Mouse (Mus musculus) erythroid progenitor cell, adult 5-6 weeks (primary cell): ENCODE results near the gene Brwd1. TPM values are rescaled to one million over a fixed set of nuclear protein-coding genes. Genes with fewer than 3 reads are reported as not detected.
"Not testable (repeated sequence)": the region's sequence is repeated elsewhere in the genome, so short reads cannot be mapped to it uniquely, and the experiment has no call there.

Source experiments
- ATAC-seq: replicated peaks from 2 replicates; pipeline ENCODE4 v1.8.0; 2016; ENCODE audit warnings: moderate number of reproducible peaks, mild to moderate bottlenecking, moderate TSS enrichment, inconsistent platforms; ENCODE audit not compliant: poor library complexity, low FRiP score, severe bottlenecking
- total RNA-seq, 2 experiments: library from RNA; stranded (forward) in 1 of 2; stranded (reverse) in 1 of 2; fragments of 150-400 nt in 1 of 2; fragments of 186-747, 209-891 nt in 1 of 2; gene quantifications; 2 replicates each; pipeline versions ENCODE4 v1.2.3 to v1.2.4; 2015 to 2017; ENCODE audit warnings: low replicate concordance in 2 of 2

The Brwd1 gene
- total RNA-seq, 2 experiments from 2014 or later = 16.9 to 36.0 TPM

DNA sequence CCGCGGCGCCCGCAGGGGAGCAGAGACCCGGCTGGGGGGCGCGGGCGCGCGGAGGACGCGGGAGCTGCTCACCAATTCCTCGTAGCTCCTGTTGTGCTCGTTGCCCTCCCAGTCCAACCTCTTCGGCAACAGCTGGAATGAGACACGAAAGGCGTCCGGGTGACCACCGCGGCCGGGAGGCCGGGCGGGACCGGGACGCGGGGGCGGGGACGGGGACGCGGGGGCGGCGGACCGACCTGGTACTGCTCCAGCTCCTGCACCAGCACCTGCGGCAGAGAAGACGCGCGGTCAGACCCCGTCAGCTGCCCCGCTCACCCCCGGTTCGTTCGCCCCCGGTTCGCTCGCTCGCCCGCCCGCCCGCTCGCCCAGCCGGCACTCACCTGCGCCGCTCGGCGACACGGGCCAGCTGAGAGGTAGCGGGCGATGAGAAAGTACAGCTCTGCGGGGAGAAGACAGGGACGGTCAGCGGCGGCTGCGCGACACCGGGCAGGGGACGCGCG lies 534 bp downstream of the Brwd1 start:
- no peak for ATAC-seq

DNA sequence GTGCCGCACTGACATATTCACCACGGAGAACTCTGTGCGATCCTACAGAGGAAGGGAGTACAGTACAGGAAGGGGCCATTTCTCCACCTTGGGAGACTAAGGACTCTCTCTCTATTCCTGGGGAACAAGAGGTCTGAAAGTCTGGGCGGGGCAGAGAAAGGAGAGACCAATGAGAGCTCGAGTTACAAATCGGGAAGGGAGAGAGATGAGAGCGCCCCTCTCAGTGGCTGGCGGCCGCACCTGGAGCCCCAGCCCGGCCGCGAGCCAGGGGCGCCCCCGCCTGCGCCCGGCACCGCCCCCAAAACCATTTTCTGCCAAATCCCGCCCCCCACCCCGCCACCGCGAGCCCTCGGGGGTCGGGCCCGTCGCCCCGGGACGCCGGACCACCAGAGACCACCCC lies 995 bp downstream of the Brwd1 start:
- peak; percentile 91 for ATAC-seq

DNA sequence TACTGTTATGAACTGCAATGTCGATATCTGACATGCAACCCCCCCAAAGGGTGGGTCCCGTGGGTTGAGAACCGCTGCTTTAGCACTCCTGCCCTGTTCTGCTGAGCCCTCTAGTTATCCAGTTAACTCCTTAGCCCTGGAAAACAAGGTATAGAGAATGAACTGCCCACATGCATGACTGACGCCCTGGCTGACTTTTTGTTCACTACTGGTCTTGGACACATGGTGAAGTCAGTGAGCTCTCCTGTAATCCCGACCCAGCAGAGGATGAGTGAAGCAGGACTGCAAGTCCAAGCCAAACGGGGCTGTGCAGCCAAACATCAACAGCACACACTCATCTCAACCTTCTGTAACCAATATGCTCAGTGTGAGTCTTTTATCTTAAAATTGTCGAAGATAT lies 1.8 kb downstream of the Brwd1 start:
- ATAC-seq = no peak

DNA sequence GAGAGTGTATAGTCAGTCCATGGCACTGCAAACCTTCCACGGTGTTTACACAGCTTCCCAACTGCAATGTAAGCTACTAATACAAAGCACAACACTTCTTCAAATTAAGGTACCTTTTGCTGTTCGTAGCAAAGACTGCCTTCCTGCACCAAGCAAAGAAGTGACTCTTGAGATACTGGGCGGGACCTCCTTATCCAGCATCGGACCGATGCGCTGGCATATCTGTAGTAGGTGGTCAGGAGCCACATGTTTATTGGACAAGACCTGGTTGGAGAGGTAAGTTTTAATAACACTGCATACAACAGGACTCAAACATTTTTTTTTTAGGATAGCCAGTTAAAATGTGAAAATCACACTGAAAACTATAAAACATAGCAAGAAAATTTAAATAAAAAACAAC lies 14.0 kb downstream of the Brwd1 start:
- no peak for ATAC-seq

DNA sequence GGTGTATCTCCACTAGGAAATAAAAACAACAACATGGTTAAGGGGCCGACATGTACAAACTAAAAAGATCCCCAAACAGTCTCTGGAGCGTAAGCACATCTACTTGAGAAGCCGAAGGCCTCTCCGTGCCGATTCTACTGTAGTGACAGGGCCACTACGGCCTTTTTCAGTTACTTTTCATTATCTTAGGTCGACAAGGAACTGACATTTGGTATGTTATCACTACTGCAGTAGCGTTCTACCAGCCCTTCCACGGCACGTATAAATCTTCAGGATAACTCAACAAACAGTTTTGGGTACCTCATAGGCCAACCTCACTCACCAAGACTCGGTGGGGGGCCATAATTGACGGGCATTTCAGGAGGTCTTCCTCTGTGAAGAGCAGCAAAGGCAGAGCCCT lies 16.2 kb downstream of the Brwd1 start:
- ATAC-seq = no peak

DNA sequence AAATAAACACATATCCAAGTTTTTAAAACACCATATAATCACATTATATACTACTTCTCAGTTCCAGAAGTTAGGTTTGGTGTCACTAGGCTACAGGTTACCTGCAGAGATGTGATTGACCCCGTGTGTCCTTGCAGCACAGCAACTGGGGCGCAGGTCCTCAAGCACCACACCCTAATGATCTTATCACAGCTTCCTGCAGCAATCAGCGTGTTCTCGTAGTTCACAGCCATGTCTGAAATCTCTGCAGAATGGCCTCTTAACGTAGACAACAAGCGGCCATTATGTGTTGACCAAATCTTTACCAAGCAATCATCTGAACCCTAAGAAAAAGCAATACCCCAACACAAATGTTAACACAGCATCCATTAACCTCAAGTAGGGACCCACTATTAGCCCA lies 17.7 kb downstream of the Brwd1 start:
- ATAC-seq = no peak

DNA sequence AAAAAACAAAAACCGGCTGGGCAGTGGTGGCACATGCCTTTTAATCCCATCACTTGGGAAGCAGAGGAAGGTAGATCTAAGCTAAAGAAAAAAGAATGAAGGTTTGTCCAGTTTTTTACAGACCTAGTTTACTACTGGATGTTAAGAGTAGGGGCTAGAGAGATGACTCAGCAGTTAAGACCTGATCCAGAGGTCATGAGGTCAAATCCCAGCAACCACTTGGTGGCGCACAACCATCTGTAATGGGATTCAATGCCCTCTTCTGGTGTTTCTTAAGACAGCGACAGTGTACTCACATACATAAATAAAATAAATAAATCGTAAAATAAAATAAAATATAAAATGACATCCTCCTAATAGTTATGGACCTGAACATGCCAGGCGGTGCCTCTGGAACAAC lies 38.2 kb downstream of the Brwd1 start:
- ATAC-seq = no peak

DNA sequence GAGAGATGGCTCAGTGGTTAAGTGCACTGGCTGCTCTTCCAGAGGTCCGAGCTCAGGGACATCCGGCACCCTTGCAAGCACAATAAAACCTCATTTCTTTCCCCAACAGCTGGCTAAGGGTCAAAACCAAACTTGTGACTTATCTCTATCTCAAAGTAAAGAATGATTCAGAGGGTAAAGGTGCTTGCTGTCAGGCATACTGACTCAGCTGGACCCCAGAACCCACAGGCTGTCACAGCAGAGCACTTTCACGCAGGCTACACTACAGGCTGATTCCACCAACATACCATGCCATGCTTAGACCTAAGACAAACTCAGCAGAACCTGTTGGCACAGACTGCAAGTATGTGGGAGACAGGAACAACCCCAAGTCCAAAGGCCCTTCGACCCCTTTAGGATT lies 41.6 kb downstream of the Brwd1 start:
- ATAC-seq = no peak

DNA sequence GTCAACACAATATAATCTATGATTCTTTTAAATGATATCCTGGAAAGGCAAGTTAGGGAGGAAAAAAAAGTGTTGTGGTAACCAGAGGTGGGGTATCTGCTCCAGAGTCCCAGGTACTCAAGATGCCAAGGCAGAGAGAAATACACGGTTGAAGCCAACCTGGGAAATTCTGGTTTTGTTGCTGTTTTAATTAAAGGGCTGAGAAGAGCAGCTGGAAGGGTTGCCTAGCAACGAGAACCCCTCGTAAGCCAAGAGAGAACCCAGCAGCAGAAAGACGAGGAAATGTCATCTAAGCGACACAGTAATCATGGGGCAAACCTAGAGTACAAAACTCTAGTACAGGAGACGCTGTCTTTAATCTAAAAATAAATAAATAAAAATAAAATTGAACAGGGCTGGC lies 42.8 kb downstream of the Brwd1 start:
- ATAC-seq = no peak

DNA sequence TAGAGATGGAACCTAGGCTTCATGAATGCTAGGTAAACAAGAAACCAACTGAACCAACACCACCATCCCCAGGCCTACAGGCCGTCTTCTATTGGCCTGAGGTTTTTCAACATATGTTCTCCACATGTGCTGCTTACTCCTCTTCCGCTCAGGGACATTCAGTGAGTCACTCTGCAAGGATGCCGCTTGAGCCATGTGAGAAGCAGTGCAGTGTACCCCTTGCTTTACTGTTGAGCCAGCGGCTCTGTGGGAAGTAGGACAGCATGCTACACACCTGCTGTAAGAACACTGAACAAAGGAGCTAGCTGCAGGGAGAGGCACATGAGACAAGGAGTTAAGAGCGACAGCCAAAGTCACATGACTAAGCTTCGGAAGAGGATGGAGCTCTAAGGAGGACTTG lies 47.9 kb downstream of the Brwd1 start:
- ATAC-seq = no peak

DNA sequence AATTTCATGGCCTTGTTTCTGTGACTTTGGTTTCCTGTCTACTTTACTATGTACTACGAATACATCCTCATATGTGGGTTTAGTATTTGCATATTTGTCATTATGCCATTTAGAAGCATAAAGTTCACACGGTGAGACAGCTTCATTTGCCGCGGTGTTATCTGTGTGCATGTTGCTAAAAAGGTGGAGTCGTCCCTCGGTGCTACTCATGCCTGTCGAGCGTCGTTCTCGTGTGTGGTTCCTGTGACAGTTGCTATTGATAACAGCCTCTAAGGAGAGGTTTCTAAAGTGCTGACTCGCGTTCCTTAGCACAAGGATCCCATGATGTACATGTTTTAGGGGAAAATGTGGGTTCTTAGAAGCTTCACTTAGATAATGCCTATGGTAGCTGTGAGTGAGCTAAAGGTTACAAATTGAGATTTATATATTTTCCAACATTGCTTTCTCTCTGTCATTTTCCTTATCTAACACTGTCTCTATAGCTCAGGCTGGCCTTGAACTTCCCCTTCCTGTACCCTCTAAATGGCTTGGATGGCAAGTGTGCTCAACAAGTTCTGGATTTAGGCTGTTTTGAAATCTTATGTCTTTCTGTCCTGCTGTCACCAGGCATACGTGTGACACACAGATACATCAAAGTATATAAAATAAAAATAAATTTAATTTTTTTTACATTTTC lies 49.8 kb downstream of the Brwd1 start:
- ATAC-seq = peak; percentile 78

DNA sequence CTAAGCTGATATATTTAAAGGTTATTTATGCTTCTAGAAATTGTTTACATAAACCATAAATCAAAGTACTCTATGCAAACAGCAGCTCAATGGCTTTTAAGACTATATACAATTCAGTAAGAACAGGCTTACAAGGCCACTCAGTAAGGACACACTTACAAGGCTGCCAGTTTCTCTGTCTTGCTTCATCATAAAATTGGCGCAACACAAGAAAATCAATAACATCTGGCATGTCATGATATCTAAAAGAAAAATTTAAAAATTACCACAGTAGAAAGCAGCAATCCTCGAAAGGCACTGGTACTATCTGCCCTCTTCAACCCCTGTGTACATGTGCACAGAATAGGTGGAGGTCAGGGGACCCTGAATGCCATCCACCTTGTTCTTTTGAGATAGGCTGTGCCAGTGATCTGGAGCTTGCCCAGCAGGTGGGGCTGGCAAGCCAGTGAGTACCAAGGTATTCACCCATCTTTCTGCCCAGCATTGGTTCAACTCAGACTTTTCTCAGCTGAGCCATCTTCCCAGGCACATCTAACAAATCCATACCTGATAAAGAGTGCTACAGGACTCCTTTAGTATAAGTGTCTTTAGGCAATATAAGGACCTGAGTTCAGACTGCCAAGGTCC lies 51.7 kb downstream of the Brwd1 start:
- ATAC-seq = no peak; the same call in 1 of the 2 replicates

DNA sequence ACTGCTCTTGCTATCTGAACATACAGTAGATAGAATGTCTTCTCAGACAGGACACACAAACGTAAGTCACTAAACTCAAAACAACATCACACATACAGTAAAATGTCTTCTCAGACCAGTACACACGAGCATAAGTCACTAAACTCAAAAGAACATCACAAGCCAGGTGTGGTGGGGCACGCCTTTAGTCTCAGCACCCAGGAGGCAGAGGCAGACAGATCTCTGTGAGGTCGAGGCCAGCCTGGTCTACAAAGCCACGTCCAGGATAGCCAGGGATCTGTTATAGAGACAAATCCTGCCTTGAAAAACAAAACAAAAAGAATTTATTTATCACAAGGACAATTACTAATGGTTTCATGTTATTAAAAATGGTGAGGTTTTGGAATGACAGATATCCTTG lies 56.1 kb downstream of the Brwd1 start:
- ATAC-seq = no peak

DNA sequence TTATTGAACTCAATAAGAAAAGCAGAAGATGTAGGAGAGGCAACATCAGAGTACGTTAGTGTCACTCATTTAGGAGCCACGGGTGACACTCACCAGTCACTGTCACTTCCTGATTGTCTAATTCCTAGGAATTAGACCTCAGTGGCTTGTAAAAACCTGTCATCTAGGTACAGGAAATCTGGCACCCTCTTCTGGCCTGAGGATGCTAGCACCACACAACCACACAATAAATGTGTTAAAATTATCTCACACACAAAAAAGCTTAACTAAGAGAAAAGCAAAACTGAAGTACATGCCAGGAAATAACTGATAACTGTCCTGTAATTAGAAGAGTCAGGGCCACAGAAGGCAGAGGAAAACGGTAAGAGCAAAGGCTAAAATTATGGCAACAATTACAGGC lies 57.1 kb downstream of the Brwd1 start:
- ATAC-seq = no peak

DNA sequence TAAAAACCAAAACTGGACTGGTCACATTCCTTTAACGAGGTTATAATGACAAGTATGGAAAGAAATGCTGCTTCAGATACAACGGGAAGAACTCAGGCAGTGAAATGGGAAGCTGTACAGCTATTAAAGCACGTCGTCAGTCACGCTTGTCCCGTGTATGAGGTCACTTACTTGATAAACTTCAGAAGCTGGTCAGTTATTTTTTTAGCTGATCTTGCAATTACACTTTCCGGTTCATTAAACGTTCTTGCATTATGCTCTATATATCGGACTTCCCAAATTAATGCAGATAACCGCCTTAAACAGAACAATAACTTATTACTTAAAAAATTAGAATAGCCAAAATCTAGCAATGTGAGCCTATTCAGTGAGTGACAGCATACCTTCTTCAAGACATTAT lies 61.3 kb downstream of the Brwd1 start:
- no peak for ATAC-seq

DNA sequence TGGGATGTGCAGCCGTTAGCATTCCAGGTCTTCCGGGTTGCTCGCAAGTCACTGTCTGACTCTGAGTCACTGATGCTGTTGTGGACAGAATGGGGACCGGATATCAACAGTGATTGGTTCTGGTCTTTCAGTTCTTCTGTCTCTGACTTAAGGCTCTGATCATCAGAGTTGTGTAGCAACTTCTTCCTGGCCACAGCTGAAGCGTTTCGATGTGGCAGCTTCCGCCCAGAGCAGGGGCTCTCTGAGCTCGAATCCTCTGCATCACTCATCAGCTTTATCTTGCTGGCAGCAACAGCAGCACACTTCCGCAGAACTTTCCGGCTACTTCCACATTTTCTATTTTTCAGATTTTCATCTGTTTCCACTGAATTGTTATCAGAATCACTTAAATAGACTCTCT lies 73.2 kb downstream of the Brwd1 start:
- not testable (repeated sequence) for ATAC-seq

DNA sequence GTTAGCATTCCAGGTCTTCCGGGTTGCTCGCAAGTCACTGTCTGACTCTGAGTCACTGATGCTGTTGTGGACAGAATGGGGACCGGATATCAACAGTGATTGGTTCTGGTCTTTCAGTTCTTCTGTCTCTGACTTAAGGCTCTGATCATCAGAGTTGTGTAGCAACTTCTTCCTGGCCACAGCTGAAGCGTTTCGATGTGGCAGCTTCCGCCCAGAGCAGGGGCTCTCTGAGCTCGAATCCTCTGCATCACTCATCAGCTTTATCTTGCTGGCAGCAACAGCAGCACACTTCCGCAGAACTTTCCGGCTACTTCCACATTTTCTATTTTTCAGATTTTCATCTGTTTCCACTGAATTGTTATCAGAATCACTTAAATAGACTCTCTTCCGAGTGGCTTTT lies 78.0 kb downstream of the Brwd1 start:
- not testable (repeated sequence) for ATAC-seq

DNA sequence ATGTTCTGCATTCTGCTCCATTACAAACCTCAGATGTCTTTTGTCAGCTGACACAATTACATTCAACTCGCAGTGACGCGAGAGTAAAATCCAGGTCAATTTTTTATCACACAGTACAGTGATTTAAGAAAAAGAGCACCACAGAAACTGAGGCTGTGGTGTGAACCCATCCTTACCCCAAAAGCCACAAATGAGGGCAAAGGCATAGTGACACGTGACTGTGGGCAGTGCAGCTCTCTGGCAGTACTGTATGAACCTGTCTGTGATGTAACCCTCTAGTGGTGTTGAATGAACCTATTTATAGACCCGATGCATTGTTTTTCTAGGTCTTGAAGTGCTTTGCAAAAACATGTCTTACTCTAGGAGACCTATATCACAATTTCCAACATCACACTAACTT lies 83.0 kb downstream of the Brwd1 start:
- ATAC-seq = no peak

DNA sequence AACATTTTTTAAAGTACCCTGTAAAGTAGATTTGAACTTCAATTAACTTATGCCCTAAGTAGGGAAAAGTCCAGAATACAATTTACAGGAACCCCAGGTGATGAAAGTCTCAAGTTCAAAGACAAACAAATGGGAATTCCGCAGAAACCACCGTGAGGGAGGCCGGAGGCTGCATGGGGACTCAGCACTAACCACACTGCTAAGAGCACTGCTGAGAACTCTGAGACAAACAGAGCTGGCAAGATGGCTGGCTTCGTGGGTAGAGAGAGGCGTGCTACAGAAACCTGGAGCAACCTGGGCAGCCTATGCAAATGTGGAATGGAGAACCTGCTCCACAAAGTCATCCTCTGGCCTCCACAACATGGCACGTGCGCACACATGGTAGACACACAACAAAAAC lies 86.2 kb downstream of the Brwd1 start:
- no peak for ATAC-seq

DNA sequence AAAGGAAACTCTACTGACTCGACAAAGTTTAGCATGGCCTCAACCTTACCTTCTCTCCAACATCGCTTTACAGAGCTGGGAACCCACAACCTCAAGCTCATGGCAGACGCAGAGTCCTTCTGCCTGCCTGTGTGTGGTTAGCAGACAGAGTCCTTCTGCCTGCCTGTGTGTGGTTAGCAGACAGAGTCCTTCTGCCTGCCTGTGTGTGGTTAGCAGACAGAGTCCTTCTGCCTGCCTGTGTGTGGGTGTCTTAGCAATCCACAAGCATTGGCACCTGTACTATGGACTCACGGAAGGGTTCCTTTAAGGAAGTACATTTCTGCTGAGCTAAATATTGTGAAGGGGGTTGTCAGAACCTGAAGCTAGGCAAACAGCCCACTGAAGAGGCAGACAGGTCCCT lies 87.8 kb downstream of the Brwd1 start:
- ATAC-seq = not testable (repeated sequence)

DNA sequence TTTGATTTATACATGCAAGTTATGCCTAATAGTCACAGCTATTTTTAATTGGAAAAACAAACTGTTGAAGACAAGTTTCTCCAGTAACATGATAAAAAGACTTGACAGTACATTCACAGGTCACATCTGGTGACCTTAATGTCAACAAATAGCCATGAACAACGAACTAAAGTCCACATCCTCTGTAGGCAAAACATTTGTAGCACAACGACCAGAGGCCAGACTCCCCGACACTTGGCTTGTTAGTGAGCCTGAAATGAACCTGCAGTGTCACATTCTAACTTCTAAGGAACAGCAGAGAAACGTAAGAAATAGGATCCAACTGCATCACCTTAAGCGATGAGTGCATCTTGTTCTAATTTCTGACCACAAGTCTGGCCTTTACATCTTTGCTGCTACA lies 89.7 kb downstream of the Brwd1 start:
- no peak for ATAC-seq
